Mouse (Mus musculus) thymus, postnatal 0 days (tissue): ENCODE data around the gene Fam207a. TPM values are rescaled to one million over a fixed set of nuclear protein-coding genes. Genes with fewer than 3 reads are reported as not detected.

Experiments used
- DNase-seq: peaks from one replicate; pipeline ENCODE4 v3.0.0-alpha.2; 2015; ENCODE audit warnings: low spot score
- polyA plus RNA-seq: library from polyadenylated mRNA; unstranded; fragments of >200 nt; fragmentation: Nextera tagmentation; extraction: Ambion mirVana; gene quantifications from 2 replicates; pipeline ENCODE4 v1.2.1, GENCODE M21; 2015

Gene Fam207a
- polyA plus RNA-seq, 1 experiment from 2014 or later = 51.5 TPM

- DNase-seq = no peak
Measured at GRCm38 (mm10) chr10:77502967-77503922, 12.3 kb downstream of the Fam207a start.

DNA sequence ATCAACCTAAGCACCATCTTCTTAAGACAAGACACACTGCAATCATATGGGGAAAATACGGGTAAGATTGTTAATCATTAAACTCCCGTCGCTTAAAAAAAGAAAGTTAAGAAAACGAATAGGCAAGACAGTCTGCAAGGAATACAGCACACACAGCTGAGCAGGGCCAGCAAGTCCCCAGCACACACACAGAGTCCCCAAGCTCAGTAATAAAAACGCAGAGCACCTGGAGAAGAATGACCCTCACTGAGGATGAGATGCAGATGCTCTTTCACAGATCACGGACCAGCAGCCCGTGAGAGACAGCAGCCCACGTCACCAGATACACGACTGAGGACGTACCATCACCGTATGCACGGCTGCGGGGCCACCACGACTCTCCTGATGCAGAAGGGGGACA lies 14.9 kb downstream of the Fam207a start:
- DNase-seq = no peak

GRCm38 (mm10) chr10:77498254-77498653 lies 17.3 kb downstream of the Fam207a start:
- no peak for DNase-seq

DNA sequence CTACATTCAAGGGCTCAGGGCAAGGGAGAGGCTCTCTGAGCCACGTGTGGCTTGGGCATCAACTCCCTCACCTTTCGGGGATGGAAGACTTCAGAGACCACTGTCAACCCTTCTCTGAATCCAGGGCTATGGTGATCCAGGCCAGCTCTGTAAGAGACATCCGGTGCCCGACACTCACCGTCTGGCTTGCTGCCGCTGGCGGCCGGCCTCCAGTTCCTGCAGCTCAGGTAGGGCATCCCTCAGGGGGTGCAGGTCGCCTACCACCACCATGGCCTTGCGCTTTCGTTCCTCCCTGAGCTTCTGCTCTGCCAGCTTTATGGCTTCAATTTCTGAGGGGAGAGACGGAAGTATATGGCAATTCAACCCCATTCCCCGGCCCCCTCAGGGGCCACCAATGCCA lies 18.4 kb downstream of the Fam207a start:
- no peak for DNase-seq

DNA sequence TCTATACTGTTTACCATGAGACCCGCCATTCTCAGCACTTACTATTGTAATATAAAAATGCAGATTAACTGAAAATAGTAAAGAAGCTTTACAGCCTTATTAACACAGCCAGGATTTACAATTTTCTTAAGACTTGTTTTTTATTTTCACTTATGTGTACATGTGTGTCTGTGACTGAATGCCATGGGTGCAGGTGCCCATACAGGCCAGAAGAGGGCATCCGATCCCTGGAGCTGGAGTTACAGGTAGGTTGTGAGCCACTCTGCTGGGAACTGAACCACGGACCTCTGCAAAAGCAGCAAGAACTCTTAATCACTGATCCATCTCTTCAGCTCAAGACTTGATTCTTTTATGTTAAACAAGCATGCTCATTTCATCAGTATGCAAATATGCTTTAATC lies 22.7 kb downstream of the Fam207a start:
- DNase-seq = no peak

DNA sequence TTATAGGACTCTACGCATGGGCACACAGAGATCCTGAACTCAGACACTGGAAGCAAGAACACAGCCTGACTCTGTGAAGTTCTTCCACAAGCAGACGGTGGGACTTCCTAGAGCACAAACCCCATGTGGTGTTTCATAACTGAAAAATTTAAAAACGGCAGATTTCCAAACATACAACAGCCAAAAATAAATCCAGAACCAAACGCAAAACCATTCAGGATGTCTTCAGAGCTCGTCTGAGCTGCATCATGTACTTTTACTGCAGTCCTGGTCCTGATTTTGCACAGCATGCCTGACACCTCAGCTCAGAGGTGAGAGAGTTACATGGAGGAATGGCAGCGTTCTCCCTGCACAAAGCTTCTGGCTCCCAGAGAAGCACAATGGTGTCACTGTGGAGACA lies 24.0 kb downstream of the Fam207a start:
- DNase-seq = no peak

- DNase-seq = no peak
Measured at GRCm38 (mm10) chr10:77488168-77488567, 27.4 kb downstream of the Fam207a start.

GRCm38 (mm10) chr10:77485786-77486185 lies 29.8 kb downstream of the Fam207a start:
- no peak for DNase-seq

DNA sequence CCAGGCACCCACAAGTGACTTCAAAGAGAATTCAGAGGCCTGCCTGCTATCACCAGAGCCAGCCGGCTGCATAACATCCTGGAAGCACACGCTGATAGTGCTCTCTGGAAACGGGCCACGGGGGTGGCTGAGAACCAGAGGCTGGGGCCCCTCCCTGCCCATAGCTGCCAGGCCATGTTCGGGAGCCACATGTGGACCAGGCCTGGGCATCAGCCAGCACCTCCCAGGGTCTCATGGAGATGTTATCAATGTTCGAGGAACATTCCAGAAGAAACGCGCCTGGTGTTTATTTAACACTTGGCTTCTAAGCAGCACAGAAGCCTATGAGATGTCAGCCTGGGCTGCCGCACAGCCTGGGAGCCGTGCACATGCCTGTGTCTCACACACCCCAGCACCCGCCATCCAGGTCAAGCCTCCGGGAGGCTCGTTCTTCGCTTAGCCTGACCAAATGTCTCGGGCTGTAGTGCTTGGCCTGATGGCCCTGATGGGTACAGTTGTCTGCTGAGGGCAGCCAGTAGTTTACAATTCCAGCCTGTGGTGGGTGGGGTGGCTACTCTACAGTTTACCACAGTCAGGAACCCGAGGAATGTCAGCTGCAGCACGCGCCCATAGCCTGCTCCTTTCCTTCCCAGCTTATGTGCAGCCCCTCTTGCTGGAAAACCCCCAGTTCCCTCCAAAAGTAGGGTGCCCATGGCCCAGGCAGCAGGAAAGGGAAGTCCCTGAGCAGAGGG lies 31.2 kb downstream of the Fam207a start:
- no peak for DNase-seq

DNA sequence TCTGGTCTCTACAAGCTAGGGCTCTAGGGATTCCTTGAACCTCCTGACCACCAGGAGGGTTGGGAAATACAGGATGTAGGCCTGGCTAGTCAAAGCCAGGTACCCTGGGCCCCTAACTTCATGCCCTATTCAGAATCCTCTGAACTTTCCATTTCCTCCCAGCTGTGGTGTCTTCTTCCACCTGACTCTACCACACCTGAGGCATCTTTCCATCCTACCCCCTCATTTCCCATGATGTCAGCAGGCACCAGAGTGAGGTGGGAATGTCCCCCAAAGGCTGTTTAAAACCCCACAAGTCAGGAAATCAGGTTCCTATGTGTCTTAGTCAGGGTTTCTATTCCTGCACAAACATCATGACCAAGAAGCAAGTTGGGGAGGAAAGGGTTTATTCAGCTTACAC lies 33.8 kb downstream of the Fam207a start:
- no peak for DNase-seq

- DNase-seq = no peak
Measured at GRCm38 (mm10) chr10:77479972-77480371, 35.6 kb downstream of the Fam207a start.

DNA sequence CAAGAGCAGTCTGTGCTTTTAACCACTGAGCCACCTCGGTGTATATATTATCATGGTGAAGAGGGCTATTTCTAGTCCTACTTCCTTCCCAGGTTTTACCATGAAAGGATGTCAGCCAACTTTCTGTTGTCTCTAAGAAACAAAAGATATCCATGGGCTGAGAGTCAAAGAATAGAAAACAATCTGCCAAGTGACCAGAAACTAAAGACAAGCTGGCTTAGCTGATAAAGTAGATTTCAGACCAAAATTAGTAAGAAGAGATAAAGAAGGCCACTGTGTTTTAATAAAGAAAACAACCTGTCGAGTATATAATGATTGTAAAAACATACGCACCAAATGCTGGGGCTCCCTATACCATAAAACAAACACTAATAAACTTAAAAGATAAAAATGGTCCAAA lies 38.7 kb downstream of the Fam207a start:
- DNase-seq = no peak

DNA sequence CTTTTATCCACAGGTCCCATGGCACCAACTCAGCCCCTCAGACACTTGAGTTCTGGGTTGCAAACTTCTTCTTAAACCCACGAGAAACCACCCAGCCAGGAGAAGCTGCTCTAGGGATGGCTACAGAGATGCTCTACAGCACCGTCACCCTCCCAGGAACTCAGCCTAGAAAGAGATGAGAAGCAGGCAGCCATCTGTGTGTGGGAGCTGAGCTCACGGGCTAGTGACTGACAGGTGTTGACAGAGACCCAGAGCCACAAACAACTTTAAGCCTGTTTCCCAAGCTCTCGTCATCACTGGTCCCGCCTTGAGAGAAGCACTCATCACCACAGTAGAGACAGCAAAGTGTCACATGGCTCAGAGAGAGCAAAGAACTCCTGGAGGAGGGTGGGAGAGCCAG lies 43.4 kb downstream of the Fam207a start:
- DNase-seq = no peak

GRCm38 (mm10) chr10:77471512-77471911 lies 44.1 kb downstream of the Fam207a start:
- no peak for DNase-seq

GRCm38 (mm10) chr10:77470763-77471162 lies 44.8 kb downstream of the Fam207a start:
- no peak for DNase-seq

GRCm38 (mm10) chr10:77468675-77469074 lies 46.9 kb downstream of the Fam207a start:
- no peak for DNase-seq

- no peak for DNase-seq
Measured at GRCm38 (mm10) chr10:77467407-77467806, 48.2 kb downstream of the Fam207a start.

DNA sequence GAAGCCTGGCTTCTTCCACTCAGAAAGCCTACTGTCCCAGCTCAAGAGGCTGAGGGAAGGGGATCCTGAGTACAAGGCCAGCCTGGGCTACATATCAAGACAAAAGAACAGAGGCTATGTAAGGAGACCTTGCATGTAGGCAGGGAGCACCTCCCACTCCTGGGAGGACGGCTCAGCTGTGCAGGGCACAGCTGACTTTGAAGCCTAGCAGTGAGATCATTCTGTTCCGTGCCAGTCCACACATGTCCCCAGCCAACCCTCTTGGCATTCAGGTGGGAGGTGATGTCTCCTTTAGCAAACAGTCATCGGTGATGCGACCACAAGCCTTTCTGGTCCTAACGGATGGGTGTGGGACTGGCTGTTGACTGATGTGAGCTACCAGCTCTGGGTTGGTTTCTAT lies 49.7 kb downstream of the Fam207a start:
- no peak for DNase-seq

GRCm38 (mm10) chr10:77464181-77464936 lies 51.2 kb downstream of the Fam207a start:
- DNase-seq = no peak

- DNase-seq = no peak
Measured at GRCm38 (mm10) chr10:77461161-77461560, 54.4 kb downstream of the Fam207a start.

DNA sequence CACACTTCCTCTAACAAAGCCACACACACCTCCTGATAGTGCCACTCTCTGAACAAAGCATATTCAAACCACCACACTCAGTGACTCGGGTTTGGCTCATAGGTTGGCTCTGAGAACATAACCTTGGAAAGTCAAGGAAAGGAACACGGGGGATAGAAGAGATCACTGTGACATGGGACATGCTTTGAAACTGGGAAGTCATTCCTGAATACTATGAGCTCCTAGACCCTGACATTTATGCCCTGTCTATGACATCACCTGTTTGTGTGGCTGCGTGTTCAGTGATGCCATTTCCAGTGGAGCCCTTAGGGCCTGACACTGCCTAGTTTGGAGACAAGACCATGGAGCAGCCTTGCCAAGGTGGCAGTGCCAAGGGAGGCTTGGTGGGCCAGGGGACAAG lies 57.9 kb downstream of the Fam207a start:
- no peak for DNase-seq

- DNase-seq = no peak
Measured at GRCm38 (mm10) chr10:77456507-77456906, 59.1 kb downstream of the Fam207a start.
